Mouse (Mus musculus) embryonic facial prominence, embryonic 14.5 days (tissue): Measurements from ENCODE around the gene Nxt1. TPM values are rescaled to one million over a fixed set of nuclear protein-coding genes. Genes with fewer than 3 reads are reported as not detected.

Experiments used
- ATAC-seq: fragments of 200-750 bp; cut with Nextera tagmentation; 2 replicates; pipeline ENCODE4 v1.8.0; 2017; ENCODE audit warnings: low read depth, moderate number of reproducible peaks, moderate TSS enrichment
- DNase-seq: peaks from one replicate; pipeline ENCODE4 v3.0.0-alpha.2; 2015; ENCODE audit warnings: low spot score
- H3K27ac ChIP-seq: fragments of 300-500 bp; sonication (generic); replicated peaks from 2 replicates; pipeline ENCODE4 v1.5.1; 2014; ENCODE audit warnings: low read depth, mild to moderate bottlenecking, low read length, moderate library complexity
- H3K27me3 ChIP-seq: fragments of 300-500 bp; sonication (generic); replicated peaks from 2 replicates; pipeline ENCODE4 v1.6.1; 2014; ENCODE audit warnings: low read length; ENCODE audit not compliant: control insufficient read depth, insufficient read depth
- H3K36me3 ChIP-seq: fragments of 300-500 bp; sonication (generic); 2 replicates; pipeline ENCODE4 v1.6.1; 2014; ENCODE audit warnings: low read length, mixed read lengths; ENCODE audit not compliant: control insufficient read depth, insufficient read depth
- H3K4me1 ChIP-seq: fragments of 300-500 bp; sonication (generic); 2 replicates; pipeline ENCODE4 v1.6.1; 2014; ENCODE audit warnings: antibody characterized with exemption, low read length; ENCODE audit not compliant: control insufficient read depth, insufficient read depth
- H3K4me2 ChIP-seq: fragments of 300-500 bp; sonication (generic); 2 replicates; pipeline ENCODE4 v1.6.1; 2014; ENCODE audit warnings: low read depth, mild to moderate bottlenecking, low read length, moderate library complexity, mixed read lengths
- H3K4me3 ChIP-seq: fragments of 300-500 bp; sonication (generic); 2 replicates; pipeline ENCODE4 v1.5.1; 2014; ENCODE audit warnings: low read depth, mild to moderate bottlenecking, low read length
- H3K9ac ChIP-seq: fragments of 300-500 bp; sonication (generic); 2 replicates; pipeline ENCODE4 v1.6.1; 2014; ENCODE audit warnings: low read depth, mild to moderate bottlenecking, low read length, moderate library complexity, mixed read lengths
- H3K9me3 ChIP-seq: fragments of 300-500 bp; sonication (generic); 2 replicates; pipeline ENCODE4 v1.6.1; 2016; ENCODE audit warnings: low read length; ENCODE audit not compliant: control insufficient read depth
- WGBS: fragments of 180-500 bp; shearing (Covaris S2); extraction: QIAGEN DNeasy Blood & Tissue Kit; methylation state at CpG from one replicate; pipeline ENCODE4 v1.1.7; 2014; 5-methylcytosine and 5-hydroxymethylcytosine counted together
- polyA plus RNA-seq: library from polyadenylated mRNA; unstranded; fragments of >200 nt; fragmentation: Nextera tagmentation; extraction: Ambion mirVana; gene quantifications from 2 replicates; pipeline ENCODE4 v1.2.1, GENCODE M21; 2014

Nxt1 gene
- polyA plus RNA-seq, 1 experiment from 2014 or later: 79.9 TPM

DNA sequence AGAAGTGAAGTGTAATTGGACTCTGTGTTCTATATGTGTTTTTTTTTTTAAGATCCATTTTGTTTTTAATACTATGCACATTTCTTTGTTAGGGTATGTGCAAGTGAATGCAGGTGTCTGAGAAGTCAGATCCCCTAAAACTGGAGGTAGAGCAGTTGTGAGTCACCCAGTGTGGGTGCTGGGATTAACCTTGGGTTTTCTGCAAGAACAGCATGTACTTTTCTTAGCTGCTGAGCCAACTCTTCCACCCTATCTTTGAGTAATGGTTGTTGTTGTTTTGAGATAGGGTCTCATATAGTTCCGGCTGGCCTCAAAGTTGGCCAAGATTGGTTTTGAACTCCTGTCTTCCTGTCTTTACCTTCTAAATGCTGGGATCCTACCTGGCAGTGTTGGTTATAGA, 10.6 kb downstream of the Nxt1 start:
- Histone ChIP-seq H3K4me1 (peaks cover 26% of the 10 kb centered on the region), H3K4me2 (no peak overlapping the region), H3K27ac (no peak overlapping the region), H3K4me3 (no peak overlapping the region), H3K9me3 (no peaks in the 10 kb centered on the region), H3K9ac (no peak overlapping the region), H3K36me3 (peaks cover 40% of the 10 kb centered on the region), H3K27me3 (no peaks in the 10 kb centered on the region)
- DNase-seq: no peak
- ATAC-seq: no peak
- WGBS: 89% methylated on average over 1 of the region's 1 CpGs

DNA sequence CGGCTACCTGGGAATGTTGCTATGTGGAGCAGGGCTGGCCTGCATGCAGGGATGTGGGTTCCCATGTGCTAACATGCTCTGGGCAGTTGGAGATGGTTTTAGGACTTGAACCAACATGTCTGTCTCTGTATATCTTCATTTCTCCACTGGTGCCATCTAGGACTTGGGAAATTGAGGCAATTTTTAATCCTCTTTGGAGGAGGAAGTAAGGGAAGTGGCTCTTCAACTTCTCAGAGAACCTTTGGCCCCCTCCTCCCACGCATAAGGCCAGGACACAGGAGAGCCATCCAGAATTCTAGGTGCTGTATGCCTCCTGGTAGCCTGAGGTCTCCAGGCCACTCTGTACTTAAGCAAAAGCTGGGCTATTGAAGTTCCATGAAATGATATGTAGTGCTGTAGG, 12.6 kb downstream of the Nxt1 start:
- DNase-seq (no peak), ATAC-seq (no peak)
- H3K9me3 ChIP-seq: no peaks in the 10 kb centered on the region
- WGBS: 95% methylated on average over 2 of the region's 2 CpGs
- H3K9ac ChIP-seq: no peak overlapping the region
- no peak overlapping the region for H3K27ac ChIP-seq
- no peak overlapping the region for H3K4me2 ChIP-seq
- no peak overlapping the region for H3K4me3 ChIP-seq
- peaks cover 13% of the 10 kb centered on the region for H3K4me1 ChIP-seq
- no peaks in the 10 kb centered on the region for H3K27me3 ChIP-seq
- H3K36me3 ChIP-seq: peaks cover 57% of the 10 kb centered on the region

DNA sequence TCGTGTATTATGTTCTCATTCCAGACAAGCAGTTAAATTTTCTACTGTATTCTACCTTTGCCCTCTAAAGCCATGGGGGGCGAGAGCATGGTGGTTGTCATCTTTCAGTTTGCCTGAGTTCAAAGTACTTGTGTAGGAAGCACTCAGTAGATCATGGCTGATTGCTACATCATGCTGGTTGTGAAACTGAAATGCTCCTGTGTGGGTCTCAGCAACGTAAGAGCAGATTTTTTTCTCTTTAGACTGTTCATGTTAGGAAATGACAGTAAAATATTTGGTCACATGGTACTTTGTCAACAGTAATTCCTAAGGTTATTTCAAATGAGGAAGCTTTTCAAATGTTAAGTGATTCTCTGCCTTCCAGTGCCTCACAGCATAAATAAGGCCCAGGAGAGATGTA, 13.3 kb downstream of the Nxt1 start:
- H3K4me1 ChIP-seq: peaks cover 9% of the 10 kb centered on the region; the same call in 1 of the 2 replicates
- no peak overlapping the region for H3K4me2 ChIP-seq
- no peak overlapping the region for H3K27ac ChIP-seq
- no peak overlapping the region for H3K9ac ChIP-seq
- DNase-seq (no peak), ATAC-seq (no peak)
- H3K27me3 ChIP-seq: no peaks in the 10 kb centered on the region
- no peaks in the 10 kb centered on the region for H3K9me3 ChIP-seq
- no peak overlapping the region for H3K4me3 ChIP-seq
- peaks cover 64% of the 10 kb centered on the region for H3K36me3 ChIP-seq
- WGBS: 90% methylated on average over 3 of the region's 3 CpGs

DNA sequence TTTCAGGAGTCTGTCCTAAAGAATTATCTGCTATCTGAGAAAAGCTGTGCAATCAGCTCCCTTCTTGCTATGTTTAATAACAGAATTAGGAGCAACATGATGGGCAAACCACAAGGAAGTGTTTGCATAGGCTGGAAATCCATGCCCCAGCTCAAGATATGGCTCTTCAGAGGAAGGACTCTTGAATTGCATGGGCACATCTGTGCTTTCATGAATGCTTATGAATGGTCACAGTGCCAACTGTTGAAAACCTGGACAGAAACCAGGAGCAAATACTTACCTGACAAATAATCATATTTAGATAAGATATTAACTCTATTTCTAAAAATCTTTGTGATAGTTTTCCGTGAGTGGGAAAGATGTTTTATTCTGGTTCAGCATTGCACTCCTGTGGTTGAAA, 14.5 kb downstream of the Nxt1 start:
- ATAC-seq: no peak
- no peak overlapping the region for H3K4me2 ChIP-seq
- H3K4me1 ChIP-seq: peaks cover 6% of the 10 kb centered on the region; the same call in 1 of the 2 replicates
- H3K36me3 ChIP-seq: peaks cover 76% of the 10 kb centered on the region
- no peak for DNase-seq
- H3K4me3 ChIP-seq: no peak overlapping the region
- 95% methylated on average over 1 of the region's 1 CpGs for WGBS
- H3K27ac ChIP-seq: no peak overlapping the region
- H3K27me3 ChIP-seq: no peaks in the 10 kb centered on the region
- H3K9ac ChIP-seq: no peak overlapping the region
- H3K9me3 ChIP-seq: no peaks in the 10 kb centered on the region

DNA sequence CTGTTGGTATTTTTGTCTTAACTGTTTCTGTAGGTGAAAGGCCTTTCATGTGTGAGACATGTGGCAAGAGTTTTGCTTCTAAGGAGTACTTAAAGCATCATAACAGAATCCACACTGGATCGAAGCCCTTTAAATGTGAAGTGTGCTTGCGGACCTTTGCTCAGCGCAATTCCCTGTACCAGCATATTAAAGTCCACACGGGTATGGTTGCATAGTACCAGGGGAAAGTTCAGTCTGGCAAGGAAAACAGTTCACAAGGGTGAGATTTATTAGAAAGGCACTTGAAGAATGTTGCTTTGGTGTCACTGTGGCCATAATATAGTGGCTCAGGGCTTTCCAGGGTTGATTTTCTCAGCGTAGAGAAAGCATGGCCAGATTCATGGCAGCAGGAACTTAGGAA, 15.6 kb downstream of the Nxt1 start:
- 92% methylated on average over 5 of the region's 5 CpGs for WGBS
- Histone ChIP-seq H3K27ac (no peak overlapping the region), H3K27me3 (no peaks in the 10 kb centered on the region), H3K36me3 (peaks cover 84% of the 10 kb centered on the region), H3K4me3 (no peak overlapping the region), H3K4me2 (no peak overlapping the region), H3K9me3 (no peaks in the 10 kb centered on the region), H3K9ac (no peak overlapping the region), H3K4me1 (no peaks in the 10 kb centered on the region)
- DNase-seq (no peak), ATAC-seq (no peak)

DNA sequence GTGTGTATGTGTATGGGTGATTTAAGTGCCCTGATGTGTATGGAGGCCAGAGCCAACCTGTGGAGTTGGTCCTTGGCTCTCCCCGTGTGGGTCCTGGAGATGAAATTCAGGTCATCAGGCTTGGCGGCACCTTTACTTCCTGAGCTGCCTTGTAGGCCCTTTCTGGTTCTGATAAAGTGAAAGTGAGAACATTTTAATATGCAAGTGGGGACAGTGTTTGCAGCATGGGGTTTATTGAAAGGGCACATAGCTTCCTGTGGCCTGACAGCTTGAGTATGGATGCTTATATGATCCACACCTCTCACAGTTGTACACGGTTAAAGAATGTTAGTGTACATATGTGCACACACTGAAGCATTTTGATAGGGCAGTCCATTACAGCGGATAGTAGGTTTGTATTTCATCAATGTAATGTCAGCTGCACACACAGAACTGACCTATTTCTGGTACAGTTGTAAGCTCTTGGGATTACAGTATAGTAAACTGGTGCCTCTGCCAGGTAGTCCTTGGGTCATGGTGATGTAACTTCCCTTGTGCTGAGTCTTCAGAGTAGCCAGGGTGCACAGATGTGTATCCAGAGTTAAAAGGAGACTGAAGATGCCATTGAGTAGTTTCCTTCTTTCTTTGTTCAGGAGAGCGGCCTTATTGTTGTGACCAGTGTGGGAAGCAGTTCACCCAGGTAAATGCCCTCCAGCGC, 17.2 kb downstream of the Nxt1 start:
- H3K36me3 ChIP-seq: peaks cover 91% of the 10 kb centered on the region
- H3K4me3 ChIP-seq: no peak overlapping the region
- H3K4me1 ChIP-seq: no peaks in the 10 kb centered on the region
- H3K9me3 ChIP-seq: no peaks in the 10 kb centered on the region
- 89% methylated on average over 6 of the region's 6 CpGs for whole genome bisulfite sequencing
- DNase-seq: no peak
- no peak overlapping the region for H3K27ac ChIP-seq
- no peak overlapping the region for H3K9ac ChIP-seq
- H3K27me3 ChIP-seq: no peaks in the 10 kb centered on the region
- no peak for ATAC-seq
- no peak overlapping the region for H3K4me2 ChIP-seq

DNA sequence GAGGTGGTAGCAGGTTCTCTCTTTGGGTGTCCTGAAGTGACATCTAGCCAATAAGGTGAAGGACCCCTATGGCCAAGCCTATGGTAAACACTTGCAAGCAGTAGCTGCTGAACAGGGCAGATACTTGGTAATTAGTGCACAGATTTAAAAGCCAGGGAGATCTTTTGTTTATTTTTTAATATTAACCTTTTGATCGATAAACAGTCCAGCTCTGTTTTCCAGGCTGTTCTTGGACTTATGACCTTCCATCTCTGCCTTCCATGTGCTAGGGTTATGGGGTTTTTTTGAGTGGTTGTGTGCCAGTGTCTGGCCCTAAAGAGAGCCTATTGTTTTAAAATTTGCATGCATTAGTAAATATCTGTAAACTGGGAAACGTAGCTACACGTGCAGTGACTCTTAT, 17.9 kb downstream of the Nxt1 start:
- 87% methylated on average over 3 of the region's 3 CpGs for WGBS
- no peaks in the 10 kb centered on the region for H3K9me3 ChIP-seq
- ATAC-seq: no peak
- no peak overlapping the region for H3K4me2 ChIP-seq
- H3K27ac ChIP-seq: no peak overlapping the region
- H3K4me1 ChIP-seq: no peaks in the 10 kb centered on the region
- peaks cover 92% of the 10 kb centered on the region for H3K36me3 ChIP-seq
- H3K9ac ChIP-seq: no peak overlapping the region
- DNase-seq: no peak
- no peak overlapping the region for H3K4me3 ChIP-seq
- H3K27me3 ChIP-seq: no peaks in the 10 kb centered on the region

DNA sequence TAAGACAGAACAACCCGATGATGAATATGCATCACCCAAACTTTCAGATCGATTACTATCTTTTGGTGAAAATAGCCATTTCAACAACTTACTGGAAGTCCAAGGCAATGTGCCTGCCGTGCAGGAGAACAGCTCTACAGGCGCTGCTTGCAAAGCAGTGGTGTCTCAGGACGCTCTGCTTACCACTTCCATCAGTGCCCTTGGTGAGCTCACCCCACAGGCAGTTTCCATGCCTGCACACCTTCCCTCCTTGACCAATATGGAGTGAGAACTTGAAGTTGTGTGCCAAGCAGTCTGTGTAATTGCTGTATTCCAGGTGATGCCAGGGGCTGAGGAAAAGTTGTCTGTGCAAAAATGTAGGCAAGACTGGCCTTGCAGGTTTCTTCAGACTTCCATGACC, 18.4 kb downstream of the Nxt1 start:
- DNase-seq (no peak), ATAC-seq (no peak)
- no peaks in the 10 kb centered on the region for H3K27me3 ChIP-seq
- peaks cover 93% of the 10 kb centered on the region for H3K36me3 ChIP-seq
- no peaks in the 10 kb centered on the region for H3K9me3 ChIP-seq
- H3K9ac ChIP-seq: no peak overlapping the region
- no peaks in the 10 kb centered on the region for H3K4me1 ChIP-seq
- 94% methylated on average over 5 of the region's 5 CpGs for WGBS
- no peak overlapping the region for H3K4me3 ChIP-seq
- H3K27ac ChIP-seq: no peak overlapping the region
- H3K4me2 ChIP-seq: no peak overlapping the region

DNA sequence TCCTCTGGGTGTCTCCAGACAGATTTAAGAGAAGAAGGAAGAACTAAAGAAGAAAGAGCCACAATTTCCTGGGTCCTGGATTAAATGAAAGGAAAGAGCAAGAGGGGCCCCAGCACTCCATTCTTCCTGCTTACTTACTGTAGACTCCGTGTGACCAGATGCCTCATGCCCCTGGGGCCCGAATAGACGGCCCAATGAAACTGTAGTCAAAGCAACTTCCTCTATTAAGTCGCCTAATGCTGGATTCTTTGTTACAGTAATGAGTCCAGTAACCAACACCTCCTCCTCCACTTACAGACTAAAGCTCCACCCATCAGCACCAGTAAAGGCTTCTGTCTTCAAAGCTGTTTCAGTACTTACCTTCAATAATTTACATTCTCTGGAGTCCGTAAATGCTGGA, 26.2 kb downstream of the Nxt1 start:
- no peak overlapping the region for H3K4me2 ChIP-seq
- no peak for ATAC-seq
- H3K27ac ChIP-seq: no peak overlapping the region
- no peak overlapping the region for H3K4me3 ChIP-seq
- H3K9me3 ChIP-seq: no peaks in the 10 kb centered on the region
- no peak overlapping the region for H3K9ac ChIP-seq
- 69% methylated on average over 5 of the region's 5 CpGs for WGBS
- no peaks in the 10 kb centered on the region for H3K4me1 ChIP-seq
- H3K36me3 ChIP-seq: peaks cover 69% of the 10 kb centered on the region
- no peaks in the 10 kb centered on the region for H3K27me3 ChIP-seq
- DNase-seq: no peak
